Mouse (Mus musculus): ENCODE measurements around the gene A730049H05Rik.

Gene A730049H05Rik

DNA sequence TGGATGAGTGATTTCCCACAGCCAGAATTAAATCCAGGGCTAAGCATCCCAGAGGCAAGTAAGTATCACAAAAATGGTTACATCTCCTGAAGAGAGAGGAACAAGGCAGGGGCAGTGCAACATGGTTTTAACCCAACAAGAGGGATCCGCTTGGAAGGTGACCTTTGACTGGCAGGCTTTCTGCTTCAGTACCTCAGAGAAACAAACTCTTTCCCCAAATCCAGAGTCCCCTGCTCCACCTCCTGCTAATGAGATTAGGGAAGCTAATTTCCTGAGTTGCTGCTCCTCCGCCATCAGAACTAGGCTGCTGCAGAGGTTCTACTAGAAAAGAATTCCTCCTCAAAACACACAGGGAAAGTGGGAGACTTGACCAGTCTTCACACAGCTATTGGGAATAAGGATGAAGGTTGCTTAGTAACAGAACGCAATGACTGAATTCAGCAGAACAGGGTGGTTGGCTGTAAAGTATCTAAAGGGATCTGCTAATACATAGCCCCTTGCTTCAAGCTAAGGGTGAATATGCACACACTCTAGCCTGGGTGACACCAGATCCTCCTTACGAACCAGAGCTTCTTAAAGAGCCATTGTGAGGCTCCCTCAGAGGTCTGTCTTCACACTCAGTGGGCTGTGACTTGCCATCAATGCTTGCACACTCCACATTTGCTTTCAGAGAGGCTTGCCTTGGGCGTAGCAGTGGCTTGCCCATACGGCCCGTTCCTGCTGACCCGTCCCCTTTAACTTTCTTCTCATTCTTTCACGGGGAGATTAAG is 67.0 kb downstream of the A730049H05Rik start:
- no peak for DNase-seq

- no peak for DNase-seq
These were observed 75.3 kb downstream of the A730049H05Rik start for GRCm38 (mm10) chr6:92891535-92891934.

Data from cerebellum, adult 11-12 months (tissue).